Mouse (Mus musculus) common myeloid progenitor, adult 5-6 weeks (primary cell): ENCODE data around the gene Plxna4. TPM values are rescaled to one million over a fixed set of nuclear protein-coding genes. Genes with fewer than 3 reads are reported as not detected.
"Not testable (repeated sequence)": the region's sequence is repeated elsewhere in the genome, so short reads cannot be mapped to it uniquely, and the experiment has no call there.

ENCODE experiments used
- ATAC-seq: replicated peaks from 2 replicates; pipeline ENCODE4 v1.8.0; 2016; ENCODE audit warnings: low read depth, mild to moderate bottlenecking, moderate TSS enrichment, inconsistent platforms; ENCODE audit not compliant: poor library complexity, severe bottlenecking
- total RNA-seq: library from RNA; stranded (forward); fragments of 200-1000, 187-1606 nt; gene quantifications from 2 replicates; pipeline ENCODE4 v1.2.3, GENCODE M21; 2017

The Plxna4 gene
- total RNA-seq, 1 experiment from 2014 or later = 0.46 TPM

DNA sequence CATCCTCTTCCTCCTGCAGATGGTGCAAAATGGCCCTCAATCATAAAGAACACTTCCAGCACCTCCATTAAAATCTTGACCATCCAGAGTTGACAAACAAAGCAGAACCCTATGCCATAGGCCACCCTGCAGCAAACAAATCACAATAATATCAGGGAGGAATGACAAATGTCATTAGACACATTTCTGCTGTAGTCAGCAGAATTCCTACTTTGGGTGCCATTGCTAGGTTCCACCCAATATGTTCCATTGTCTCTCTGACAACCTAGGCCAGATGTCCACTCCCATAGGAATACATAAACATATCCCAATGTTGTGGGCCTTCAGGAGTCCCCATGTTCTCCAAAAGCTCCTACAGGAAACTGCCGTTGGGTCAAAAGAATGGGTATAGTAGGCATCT, 41.1 kb downstream of the Plxna4 start:
- no peak for ATAC-seq

DNA sequence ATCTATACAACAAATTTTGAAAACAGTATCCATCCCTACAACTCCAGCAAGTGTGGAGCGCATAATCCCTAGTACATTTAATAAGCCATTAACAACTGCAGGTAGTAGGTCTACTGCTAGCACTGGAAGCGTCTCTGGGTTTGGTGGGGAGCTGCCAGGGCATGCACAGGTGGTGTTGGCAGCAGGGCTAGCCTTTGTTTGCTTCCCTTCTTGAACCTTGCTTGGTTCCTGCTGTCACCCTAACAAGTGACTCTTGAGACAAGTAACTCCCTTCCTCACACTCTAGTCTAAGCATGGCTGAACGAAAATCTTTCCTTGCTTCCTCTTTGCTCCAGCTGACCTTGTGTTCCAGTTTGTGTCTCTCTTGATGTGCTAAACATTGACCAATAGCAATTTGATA, 44.0 kb downstream of the Plxna4 start:
- ATAC-seq = no peak

DNA sequence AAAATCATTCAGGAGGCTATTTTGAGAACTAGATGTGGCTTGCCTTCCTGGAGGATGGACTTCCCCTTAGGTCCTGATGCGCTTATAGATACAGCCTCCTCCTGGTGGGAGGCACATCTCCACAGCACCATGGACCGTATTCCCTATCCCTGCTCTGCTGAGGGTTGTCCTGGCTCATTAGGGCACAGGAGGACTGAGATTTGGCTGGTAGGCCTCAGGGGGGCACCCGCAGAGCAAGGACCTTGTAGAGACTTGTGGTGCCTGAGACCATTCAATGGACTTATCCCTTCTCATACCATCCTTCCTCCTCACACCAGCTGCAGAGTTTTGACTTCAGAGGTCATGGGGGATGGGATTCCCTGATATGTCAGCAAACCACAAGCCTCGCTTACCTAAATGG, 47.8 kb downstream of the Plxna4 start:
- no peak for ATAC-seq

DNA sequence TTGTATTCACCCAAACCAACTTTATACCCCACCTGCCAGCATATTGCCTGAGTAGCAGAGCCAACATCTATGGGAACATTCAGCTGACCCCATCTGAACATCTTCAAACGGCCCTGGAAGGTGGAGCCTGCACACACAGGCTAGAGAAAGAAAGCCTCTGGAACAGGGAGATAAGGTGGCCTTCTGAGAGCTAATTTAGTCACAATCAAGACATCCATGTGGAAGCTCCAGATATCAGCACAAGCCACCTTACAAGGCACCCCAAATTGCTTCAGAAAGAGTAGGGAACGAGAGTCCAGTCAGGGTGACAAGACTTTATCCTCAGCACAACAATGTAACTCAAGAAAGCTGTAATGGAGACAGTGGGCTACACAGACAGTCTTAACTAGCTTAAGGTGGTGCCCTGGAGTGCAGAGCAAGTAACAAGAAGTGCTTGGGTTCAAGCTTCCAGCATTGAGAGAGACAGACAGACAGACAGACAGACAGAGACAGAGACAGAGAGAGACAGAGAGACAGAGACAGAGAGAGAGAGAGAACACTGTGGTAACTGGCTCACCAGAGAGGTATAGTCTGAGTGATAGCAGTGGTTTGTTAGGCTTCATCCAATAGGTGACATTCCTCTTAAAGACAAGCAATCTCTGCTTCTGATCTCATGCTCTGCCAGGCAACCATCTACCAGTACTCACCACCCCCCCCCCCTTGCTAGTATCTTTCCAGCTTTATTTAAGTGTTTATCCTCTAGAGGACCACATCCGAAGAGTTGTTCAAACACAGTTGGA, 53.8 kb downstream of the Plxna4 start:
- peak; percentile 60 for ATAC-seq

DNA sequence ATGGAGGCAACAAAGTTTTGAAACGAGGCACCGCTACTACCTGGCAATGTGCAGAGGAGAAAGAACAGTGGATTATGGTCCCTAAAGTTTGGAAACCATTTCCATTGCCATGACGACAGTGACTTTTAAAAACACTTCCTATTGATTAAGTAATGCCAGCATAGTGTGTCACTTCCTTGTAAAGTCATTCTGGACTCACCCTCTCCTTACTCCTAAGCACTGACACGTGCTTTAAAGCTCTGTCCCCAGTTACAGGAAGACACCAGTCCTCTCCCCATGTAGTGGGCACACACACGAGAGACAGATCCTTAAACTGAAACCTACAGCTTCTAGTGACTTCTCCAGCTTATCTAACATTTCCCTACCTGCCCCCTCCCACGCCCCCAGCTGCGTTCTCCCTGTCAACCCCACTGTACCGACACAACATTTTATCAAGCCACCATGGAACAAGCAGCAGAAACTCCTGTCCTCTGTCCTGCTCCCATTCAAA, 59.9 kb downstream of the Plxna4 start:
- no peak for ATAC-seq

DNA sequence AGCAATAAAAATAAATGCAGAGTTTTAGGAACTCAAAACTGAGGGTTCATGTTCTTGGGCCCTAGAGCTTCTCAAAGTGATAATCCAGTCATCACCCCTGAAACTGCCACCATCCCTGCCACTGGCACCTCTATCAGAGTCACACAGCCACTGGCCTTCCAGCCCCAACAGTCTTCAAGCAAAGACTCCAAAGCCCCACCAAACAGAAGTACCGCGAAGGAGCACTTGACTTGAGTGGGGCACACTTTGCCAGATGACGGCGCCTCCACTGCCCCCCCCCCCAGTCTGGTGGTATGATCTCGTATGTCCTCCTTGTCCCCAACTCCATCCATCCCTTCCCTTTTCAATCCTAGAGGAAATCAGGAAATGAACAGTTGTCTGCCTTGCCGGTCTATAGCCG, 60.5 kb downstream of the Plxna4 start:
- ATAC-seq = no peak

DNA sequence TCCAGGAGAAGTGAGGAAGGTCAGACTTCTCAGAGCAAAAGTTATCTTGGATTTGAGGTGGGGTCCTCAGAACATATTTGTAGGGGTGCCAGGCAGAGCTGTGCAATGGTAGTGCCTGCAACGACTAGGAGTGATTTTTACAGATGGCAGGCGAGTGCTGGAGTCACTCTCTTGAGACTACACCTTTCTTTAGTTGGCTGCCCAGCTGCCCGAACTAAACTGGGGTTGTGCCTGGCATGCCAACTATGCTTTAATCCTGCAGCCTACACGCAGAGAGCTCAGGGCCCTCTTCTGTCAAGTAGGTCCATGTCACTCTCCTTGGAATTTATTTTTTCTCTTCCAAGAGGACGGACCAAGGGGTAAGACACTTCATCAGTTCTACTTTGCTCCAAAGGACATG, 61.2 kb downstream of the Plxna4 start:
- ATAC-seq = no peak

DNA sequence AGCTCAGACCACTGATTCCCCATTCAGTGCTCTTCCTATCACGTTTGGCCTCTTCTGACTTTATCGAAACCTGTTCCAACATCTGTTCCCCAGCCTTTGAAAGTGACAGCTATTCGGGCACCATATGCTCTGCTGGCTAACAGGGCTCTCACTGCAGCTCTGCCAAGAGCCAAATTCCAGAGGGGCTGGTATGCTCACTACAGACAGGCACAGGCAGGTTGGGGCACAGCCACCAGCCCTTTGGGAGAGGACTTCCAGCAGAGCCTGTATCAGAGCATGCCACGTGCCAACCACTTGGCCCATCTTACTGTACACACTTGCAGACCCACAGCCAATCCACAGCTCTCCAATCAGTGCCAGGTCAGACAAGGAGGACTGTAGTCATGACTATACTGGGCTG, 67.9 kb downstream of the Plxna4 start:
- no peak for ATAC-seq

DNA sequence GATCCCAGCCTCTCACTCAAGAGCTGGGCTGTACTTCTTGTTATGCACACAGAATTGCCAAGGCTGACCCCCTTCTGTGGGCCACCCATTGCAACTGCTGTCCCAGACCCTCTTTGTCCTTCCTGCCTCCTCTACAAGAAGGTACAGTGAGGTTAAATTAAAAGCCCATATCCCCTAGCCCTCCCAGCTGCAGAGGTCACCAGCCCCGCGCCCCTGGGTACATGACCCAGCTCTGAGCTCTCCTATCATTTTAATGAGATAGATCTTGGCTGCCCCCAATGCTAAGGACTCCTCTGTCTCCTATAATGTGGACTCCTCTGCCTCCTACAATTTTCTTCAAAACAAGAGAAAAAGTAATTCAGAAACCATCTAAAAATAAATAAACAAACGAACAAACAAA, 69.4 kb downstream of the Plxna4 start:
- no peak for ATAC-seq

DNA sequence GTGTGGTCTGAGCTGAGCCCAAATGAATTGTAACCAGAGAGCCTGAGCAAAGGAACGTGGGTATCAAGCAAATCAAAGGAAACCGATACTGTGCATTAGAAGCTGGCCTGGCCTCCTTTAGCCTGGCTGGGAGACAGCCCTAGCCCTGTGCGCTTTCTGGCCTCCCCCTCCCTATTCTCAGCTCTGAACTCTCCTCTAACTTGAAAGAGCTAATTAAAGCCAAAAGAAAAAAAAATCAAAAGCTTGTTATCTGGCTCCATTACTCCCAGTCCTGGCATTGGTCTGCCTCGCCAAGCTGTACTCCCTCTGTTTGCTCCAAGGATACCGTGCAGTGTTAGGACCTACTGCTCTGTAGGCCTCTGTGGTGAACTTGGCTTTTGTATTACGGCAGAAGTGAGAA, 73.9 kb downstream of the Plxna4 start:
- ATAC-seq = no peak

DNA sequence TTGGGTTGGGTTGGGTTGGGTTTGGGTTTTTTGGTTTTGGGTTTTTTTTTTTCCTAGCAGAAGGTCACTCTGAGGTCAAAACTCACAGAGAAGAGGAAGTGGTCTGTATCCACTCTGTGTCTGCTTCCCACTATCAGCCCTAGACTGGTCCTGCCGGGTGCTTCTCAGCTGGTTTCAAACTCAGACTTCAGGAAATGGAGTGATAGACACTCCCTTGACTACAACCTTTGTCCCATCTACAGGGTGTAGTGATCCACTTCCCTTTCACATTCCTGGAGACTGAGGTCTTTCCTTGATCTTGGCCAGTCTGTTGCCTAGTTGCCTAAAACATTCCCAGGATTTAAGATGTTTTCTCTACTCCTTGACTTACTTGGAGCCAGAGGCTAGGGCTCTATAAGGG, 76.0 kb downstream of the Plxna4 start:
- peak; percentile 81 for ATAC-seq

DNA sequence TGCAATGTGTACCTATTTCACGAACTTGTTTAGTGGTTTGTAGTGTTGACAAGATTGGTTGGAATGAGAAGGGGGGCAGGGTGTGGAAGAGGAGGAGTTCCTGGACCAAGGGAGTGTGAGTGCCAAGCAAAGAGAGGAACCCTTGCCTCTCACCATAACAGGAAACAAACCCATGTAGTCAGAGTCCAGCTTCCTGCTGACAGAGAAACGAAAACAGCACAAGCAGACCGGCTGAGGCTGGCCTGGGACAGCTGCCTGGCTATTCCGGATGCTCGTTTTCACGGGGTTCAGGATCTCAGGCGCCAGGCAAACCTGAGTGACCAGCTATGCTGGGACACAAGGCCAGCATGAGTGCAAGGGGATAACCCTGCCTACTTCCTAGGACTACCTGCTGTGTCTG, 77.1 kb downstream of the Plxna4 start:
- ATAC-seq = peak; percentile 73

DNA sequence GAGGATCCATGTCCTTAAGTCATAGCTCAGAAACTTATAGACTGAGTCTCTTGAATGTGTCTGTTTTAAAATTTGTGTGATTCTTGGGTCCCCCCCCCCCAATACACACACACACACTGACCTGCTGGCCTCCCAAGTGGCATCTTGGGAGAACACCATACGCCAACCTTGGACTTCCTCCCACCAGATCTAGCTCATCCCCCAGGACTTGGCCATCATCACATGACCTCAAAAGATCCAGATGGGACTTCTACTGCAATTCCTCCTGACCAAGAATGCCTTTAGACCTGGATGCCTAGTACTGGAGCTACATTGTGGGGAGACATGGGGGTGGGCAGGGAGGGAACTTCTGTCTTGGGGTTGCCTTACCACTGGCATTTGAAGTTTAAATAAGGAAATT, 77.5 kb downstream of the Plxna4 start:
- no peak for ATAC-seq

DNA sequence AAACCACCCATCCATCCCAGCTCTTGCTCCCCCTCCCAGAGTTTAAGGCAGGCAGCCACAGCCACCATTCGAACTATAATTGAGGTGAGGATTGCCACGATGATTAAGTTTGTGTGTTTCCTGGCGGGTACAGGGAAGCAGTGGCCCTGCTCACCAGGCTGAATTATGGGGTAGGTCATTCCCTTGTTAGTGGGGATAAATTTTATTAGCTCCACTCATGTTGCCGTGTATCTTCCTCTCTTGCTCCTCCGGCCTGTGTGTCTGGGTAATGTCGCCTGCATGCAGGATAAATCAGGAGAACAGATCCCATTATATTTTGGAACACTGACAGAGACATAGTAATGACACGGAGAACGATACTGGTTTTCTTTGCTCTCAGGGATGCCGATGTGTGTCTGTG, 78.9 kb downstream of the Plxna4 start:
- no peak for ATAC-seq

DNA sequence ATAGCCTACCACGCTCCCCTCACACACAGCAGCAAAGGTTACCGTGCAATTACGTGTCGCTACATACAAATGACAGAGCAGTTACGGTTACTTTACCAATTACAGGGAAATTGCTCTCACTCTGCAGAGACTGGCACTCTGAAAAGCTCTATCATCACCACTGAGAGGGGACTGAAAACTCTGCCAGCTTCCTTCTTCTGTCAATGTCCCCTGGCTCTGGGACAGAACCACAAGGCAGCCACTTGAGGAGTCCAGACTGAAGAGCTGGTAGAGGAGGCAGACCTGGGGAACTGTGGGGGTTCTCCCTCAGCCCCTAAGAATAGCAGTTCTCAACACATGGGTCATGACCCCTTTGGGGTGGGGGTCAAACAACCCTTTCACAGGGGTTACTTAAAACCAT, 83.0 kb downstream of the Plxna4 start:
- ATAC-seq = peak; percentile 42

DNA sequence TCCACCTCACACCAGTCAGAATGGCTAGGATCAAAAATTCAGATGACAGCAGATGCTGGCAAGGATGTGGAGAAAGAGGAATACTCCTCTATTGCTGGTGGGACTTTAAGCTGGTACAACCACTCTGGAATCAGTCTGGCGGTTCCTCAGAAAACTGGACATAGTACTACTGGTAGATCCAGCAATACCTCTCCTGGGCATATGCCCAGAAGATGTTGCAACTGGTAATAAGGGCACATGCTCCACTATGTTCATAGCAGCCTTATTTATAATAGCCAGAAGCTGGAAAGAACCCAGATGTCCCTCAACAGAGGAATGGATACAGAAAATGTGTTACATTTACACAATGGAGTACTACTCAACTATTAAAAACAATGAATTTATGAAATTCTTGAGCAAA, 86.8 kb downstream of the Plxna4 start:
- ATAC-seq = not testable (repeated sequence)

DNA sequence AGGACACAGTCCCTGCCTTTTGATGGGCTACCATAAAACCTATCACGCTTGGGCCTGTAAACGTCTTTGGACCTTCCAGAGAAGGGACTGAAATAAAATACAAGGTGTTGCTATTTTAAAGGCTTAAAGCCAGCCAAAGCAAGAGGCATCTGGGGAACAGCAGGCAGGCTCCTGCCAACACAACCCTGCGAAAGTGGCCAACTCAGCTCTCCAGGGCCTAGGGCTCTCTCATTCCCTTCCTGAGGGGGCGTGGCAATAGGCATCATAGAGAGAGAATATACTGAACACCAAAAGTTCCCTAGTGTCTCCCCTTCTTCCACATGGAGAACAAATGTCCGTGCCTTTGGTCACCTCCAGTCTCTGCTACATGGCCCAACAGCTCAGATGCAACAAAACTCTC, 89.9 kb downstream of the Plxna4 start:
- ATAC-seq = no peak

DNA sequence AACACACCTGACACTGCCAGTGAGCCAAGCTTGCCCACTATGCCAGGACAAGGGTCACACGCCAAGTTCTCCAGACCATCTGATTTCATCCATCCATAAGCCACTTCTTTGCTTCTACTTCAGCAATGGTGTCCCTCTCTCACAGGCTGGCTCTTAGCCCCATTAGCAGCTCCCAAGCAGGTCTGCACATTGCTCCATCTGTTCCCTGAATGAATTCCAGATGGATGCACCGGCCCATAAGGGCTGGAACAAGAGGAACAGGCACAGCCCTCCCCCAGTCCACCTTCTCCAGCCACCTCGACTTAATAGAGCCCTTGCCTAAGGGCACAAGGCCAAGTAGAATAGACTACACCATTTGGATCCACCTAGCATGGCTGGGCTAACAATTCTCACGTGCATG, 91.9 kb downstream of the Plxna4 start:
- no peak for ATAC-seq

DNA sequence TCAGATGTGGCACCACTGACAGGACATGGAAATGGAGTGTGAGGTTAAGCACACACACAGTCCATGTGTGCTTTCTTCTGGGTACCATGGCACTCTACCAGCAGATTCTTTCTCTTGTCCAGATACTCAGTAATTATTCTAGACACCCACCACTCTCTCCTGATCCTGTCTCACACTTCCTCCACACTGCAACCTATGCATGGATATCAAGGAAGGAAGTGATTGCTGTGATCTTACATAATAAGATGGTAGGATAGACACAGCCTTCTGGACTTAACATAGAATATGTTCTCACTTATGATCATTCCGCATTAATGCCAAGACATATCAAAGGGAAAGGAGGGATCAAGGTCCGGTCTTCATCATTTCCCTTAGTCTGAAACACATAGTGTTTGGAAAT, 92.5 kb downstream of the Plxna4 start:
- ATAC-seq = no peak

DNA sequence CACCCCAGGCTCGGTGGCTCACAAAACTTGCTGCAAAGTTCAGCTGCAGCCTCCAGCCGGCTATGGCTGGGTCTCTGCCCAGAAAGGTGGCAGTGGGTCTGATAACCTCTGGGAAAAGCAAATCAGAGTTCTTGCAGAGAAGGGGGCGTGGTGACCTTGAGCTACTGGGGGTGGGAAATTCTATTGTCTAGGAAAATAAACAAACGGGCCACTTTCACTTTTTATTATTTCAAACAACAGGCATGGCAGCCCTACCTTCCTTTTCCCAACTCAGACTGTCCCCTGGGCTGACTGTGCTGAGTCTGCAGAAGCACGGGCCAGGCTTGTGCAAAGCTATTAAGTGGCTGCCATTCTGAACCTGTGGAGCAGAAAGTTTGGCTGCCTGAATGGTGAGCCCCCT, 94.4 kb downstream of the Plxna4 start:
- no peak for ATAC-seq

DNA sequence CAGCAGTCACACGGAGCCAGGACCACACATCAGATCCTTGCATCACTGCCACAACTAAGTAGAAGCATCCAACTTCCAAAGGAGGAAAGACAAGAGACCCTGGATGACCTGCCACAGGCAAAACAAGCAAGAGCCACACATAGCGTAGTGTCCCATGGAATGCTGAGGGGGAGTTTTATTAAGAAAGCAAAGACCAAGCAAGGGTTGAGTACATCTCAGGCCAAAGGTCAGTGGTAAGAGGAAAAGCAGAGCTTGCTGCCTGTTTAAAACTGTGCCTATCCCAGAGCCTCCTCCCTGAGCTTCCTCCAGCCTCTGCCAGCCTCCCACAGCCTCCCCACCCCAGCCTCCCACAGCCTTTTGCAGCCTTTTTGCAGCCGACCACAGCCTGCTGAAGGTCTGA, 100.9 kb downstream of the Plxna4 start:
- ATAC-seq = no peak

DNA sequence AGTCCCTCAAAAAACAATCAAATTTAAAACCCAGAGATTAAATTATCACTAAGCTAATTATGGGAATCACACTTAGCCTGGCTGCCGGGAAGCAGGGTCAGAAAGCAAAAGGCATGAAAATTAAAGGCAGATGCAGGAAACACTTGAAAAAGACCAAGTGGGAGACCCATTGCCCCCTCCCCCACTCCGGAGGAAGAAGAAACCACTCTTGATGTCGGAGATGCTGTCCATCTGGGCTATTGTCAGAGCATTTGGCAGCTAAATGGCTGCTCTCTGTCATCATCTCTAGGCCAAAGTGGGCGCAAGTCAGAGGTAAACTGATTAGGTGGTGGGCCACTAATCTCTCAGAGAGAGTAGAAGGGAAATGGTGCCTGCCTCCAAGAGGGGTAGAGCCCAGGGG, 105.5 kb downstream of the Plxna4 start:
- no peak for ATAC-seq
